Mouse (Mus musculus) heart, embryonic 11.5 days (tissue): Measurements from ENCODE around the gene Dbf4. TPM values are rescaled to one million over a fixed set of nuclear protein-coding genes. Genes with fewer than 3 reads are reported as not detected.

Source experiments
- ATAC-seq: fragments of 200-750 bp; cut with Nextera tagmentation; replicated peaks from 2 replicates; pipeline ENCODE4 v1.8.0; 2017; ENCODE audit warnings: moderate library complexity; ENCODE audit not compliant: insufficient number of reproducible peaks, low FRiP score, low TSS enrichment
- H3K27ac ChIP-seq: fragments of 300-500 bp; sonication (generic); 2 replicates; pipeline ENCODE4 v1.5.1; 2014; ENCODE audit warnings: mild to moderate bottlenecking, low read depth, low read length
- H3K27me3 ChIP-seq: fragments of 300-500 bp; sonication (generic); 2 replicates; pipeline ENCODE4 v1.6.1; 2014; ENCODE audit warnings: mild to moderate bottlenecking, low read length, mixed read lengths; ENCODE audit not compliant: control insufficient read depth, insufficient read depth
- H3K36me3 ChIP-seq: fragments of 300-500 bp; sonication (generic); 2 replicates; pipeline ENCODE4 v1.6.1; 2014; ENCODE audit warnings: mild to moderate bottlenecking, low read length, moderate library complexity, mixed read lengths; ENCODE audit not compliant: control insufficient read depth, insufficient read depth
- H3K4me1 ChIP-seq: fragments of 300-500 bp; sonication (generic); 2 replicates; pipeline ENCODE4 v1.6.1; 2014; ENCODE audit warnings: low read length; ENCODE audit not compliant: control insufficient read depth, insufficient read depth
- H3K4me2 ChIP-seq: fragments of 300-500 bp; sonication (generic); 2 replicates; pipeline ENCODE4 v1.6.1; 2014; ENCODE audit warnings: mild to moderate bottlenecking, moderate library complexity
- H3K4me3 ChIP-seq: fragments of 300-500 bp; sonication (generic); 2 replicates; pipeline ENCODE4 v1.5.1; 2014; ENCODE audit warnings: low read depth, low read length
- H3K9ac ChIP-seq: fragments of 300-500 bp; sonication (generic); 2 replicates; pipeline ENCODE4 v1.6.1; 2014; ENCODE audit warnings: mild to moderate bottlenecking, low read depth, low read length, moderate library complexity
- H3K9me3 ChIP-seq: fragments of 300-500 bp; sonication (generic); replicated peaks from 2 replicates; pipeline ENCODE4 v1.6.1; 2016; ENCODE audit warnings: low read length; ENCODE audit not compliant: control insufficient read depth
- WGBS: fragments of 180-500 bp; shearing (Covaris S2); extraction: QIAGEN DNeasy Blood & Tissue Kit; methylation state at CpG from one replicate; pipeline ENCODE4 v1.1.7; 2014; ENCODE audit not compliant: insufficient replicate concordance; 5-methylcytosine and 5-hydroxymethylcytosine counted together
- polyA plus RNA-seq: library from polyadenylated mRNA; unstranded; fragments of >200 nt; fragmentation: Nextera tagmentation; extraction: Ambion mirVana; gene quantifications from 2 replicates; pipeline ENCODE4 v1.2.1, GENCODE M21; 2014

Gene Dbf4
- polyA plus RNA-seq, 1 experiment from 2014 or later = 44.4 TPM

DNA sequence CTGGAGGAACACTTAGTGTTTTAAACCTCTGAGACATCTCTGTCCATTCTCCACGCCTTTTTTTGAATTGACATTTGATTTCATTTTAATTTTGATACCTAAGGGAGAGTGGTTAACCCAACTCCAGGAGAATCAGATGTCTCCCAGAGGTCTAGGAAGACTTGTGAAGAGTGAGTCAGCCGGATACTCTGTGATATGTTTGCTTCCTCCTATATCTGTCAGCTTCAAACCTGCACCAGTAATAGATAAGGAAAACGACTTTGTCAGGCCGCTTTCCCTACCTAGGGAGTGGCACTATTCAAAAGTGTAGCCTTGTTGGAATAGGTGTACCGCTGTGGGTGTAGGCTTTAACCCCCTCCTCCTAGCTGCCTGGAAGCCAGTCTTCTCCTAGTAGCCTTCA lies 53.7 kb downstream of the Dbf4 start:
- Histone ChIP-seq H3K9me3 (no peaks in the 10 kb centered on the region), H3K4me3 (no peak overlapping the region), H3K27me3 (0 out of 2 replicates have a peak, but pooled peaks cover 4% of the 10 kb centered on the region), H3K4me1 (no peaks in the 10 kb centered on the region), H3K36me3 (no peaks in the 10 kb centered on the region), H3K4me2 (no peak overlapping the region), H3K9ac (no peak overlapping the region), H3K27ac (no peak overlapping the region)
- no peak for ATAC-seq
- 65% methylated on average over 5 of the region's 5 CpGs for WGBS

DNA sequence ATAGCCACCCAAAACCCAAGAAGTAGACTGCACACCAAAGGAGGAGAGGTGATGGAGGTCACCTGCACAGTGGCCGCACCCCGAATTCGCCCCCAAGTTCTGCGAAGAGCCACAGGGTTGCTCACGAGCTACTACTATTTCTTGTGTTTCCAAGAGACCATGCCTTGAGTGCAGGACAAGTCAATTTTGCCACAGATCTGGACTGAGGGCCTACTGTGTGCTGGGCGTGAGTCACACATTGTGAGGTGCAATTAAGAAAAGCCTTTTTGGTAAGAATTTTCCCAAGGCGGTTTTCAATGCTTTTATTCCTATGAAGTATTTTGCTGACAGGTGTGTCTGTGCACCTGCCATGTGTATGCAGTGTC lies 54.2 kb downstream of the Dbf4 start:
- no peaks in the 10 kb centered on the region for H3K36me3 ChIP-seq
- no peaks in the 10 kb centered on the region for H3K9me3 ChIP-seq
- 34% methylated on average over 7 of the region's 7 CpGs for WGBS
- H3K4me3 ChIP-seq = peak overlapping the region; percentile 55
- H3K4me2 ChIP-seq = peak overlapping the region; percentile 70
- no peaks in the 10 kb centered on the region for H3K4me1 ChIP-seq
- no peak overlapping the region; the same call in 1 of the 2 replicates for H3K9ac ChIP-seq
- 0 out of 2 replicates have a peak, but pooled peaks cover 4% of the 10 kb centered on the region for H3K27me3 ChIP-seq
- no peak for ATAC-seq
- H3K27ac ChIP-seq = no peak overlapping the region

DNA sequence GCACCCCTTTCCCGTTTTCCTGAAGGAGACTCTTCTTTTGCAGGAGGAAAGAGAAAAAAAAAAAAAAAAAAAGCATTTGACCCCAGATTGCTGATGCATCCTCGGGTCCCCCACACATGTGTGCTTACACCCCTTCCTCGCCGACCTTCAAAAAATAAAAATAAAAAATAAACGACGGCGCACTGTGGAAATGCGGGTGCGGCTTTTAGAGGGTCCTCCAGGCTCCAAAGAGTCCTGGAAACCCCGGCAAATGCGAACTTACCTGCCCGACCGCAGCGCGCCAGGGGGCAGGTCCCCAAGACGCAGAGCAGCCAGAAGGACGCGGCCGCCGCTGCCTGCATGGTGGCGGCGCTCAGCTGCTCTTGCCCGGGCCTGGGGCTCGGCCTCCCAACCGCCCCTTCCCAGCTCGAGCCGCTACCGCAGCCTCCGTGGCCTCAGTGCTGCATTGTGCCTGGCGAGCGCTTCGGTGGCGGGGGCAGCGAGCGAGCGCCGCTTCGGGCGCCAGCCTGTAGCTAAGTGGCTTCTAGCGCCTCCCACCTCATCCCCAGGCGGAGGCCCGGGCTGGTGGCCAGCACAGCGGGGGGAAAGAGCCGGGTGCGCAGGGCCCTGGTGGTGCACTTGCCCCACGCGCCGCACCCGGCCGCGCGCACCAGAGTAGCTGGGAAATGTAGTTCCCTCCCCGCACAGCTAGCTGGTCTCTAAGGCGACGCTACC lies 54.7 kb downstream of the Dbf4 start, which contains the start of gene Adam22:
Gene Adam22, minus strand, starts transcription at position 547 of the 714 bp plus-strand sequence.
- peak within 1 kb of the TSS; percentile 70 for H3K4me2 ChIP-seq
- H3K27ac ChIP-seq = no peak within 1 kb of the TSS
- peak; percentile 85 for ATAC-seq
- no peaks in the 10 kb centered on the region for H3K9me3 ChIP-seq
- H3K27me3 ChIP-seq = 0 out of 2 replicates have a peak, but pooled peaks cover 4% of the 10 kb centered on the region
- under 1% methylated on average over 54 of the region's 55 CpGs for WGBS
- peak within 1 kb of the TSS; percentile 56 for H3K9ac ChIP-seq
- peak within 1 kb of the TSS; percentile 55 for H3K4me3 ChIP-seq
- no peaks in the 10 kb centered on the region for H3K36me3 ChIP-seq
- H3K4me1 ChIP-seq = no peaks in the 10 kb centered on the region

DNA sequence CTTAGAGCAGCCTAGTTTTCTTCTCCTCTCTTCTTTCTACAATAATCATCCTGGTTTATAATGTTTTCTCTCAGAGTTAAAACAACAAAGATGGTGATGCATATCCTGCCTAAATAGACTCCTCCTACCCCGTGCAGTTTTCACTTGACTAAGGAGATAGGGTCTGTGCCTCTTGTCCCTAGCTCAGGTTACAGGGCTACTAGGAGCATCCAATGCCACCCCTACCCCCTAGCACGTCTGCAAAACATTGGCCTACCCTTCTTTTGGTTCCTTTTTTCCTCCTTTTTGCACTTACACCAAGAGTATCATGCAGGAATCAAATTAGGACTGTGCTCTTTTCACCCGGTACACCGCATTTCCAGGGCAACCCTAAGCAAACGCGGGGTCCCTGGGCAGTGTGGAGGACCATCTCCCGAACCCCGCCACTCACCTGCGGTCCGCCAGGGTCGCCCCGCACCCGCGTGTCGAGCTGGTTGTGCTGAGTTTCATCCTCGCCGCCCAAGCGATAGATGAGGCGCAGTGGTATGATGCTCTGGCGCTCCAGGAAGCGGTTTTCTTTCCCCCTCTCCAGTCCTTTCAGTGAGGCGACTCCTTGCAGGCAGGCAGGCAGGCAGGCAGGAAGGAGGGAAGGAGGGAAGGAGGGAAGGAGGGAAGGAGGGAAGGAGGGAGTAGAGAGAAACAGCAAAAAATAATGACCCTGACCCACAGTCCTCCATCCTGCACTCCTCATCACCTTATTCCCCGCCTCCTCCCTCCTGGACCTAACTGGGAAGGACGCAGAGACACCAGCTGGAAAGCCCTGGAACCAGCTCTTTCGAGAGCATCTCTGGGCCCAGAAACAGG lies 55.5 kb downstream of the Dbf4 start:
- peak; percentile 24; the same call in 1 of the 2 replicates for ATAC-seq

DNA sequence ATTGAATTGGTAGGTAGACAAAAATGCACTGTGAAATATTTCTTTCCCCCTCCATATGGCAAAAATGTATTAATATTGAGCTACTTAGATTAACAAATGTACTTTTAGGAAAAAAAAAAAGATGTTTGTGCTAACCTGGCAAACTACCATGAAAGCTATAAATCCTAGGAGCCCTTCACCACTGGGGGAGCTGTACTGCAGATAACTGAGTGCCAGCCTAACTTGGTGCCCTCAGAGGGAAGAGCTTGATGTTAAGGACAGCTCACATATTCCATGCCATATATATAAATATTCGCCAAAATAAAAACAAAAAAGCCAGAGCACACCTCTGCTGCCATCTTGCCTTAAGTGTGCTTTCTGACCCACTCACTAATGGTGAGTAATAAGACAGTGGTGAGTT lies 60.2 kb downstream of the Dbf4 start:
- Histone ChIP-seq H3K4me3 (no peak overlapping the region), H3K36me3 (no peaks in the 10 kb centered on the region), H3K4me1 (peaks cover 8% of the 10 kb centered on the region), H3K27ac (no peak overlapping the region), H3K4me2 (no peak overlapping the region), H3K9me3 (no peaks in the 10 kb centered on the region), H3K9ac (no peak overlapping the region), H3K27me3 (0 out of 2 replicates have a peak, but pooled peaks cover 4% of the 10 kb centered on the region)
- no peak for ATAC-seq
- 35% methylated on average over 1 of the region's 1 CpGs for WGBS

More for the DNA sequence above, 55.5 kb downstream of the Dbf4 start:
- 0 out of 2 replicates have a peak, but pooled peaks cover 4% of the 10 kb centered on the region for H3K27me3 ChIP-seq
- peak overlapping the region; percentile 55 for H3K4me3 ChIP-seq
- peak overlapping the region; percentile 70 for H3K4me2 ChIP-seq
- H3K36me3 ChIP-seq = no peaks in the 10 kb centered on the region
- no peaks in the 10 kb centered on the region for H3K9me3 ChIP-seq
- H3K27ac ChIP-seq = no peak overlapping the region
- peak overlapping the region; percentile 3; the same call in 1 of the 2 replicates for H3K9ac ChIP-seq
- no peaks in the 10 kb centered on the region for H3K4me1 ChIP-seq
- 1% methylated on average over 25 of the region's 25 CpGs for WGBS

DNA sequence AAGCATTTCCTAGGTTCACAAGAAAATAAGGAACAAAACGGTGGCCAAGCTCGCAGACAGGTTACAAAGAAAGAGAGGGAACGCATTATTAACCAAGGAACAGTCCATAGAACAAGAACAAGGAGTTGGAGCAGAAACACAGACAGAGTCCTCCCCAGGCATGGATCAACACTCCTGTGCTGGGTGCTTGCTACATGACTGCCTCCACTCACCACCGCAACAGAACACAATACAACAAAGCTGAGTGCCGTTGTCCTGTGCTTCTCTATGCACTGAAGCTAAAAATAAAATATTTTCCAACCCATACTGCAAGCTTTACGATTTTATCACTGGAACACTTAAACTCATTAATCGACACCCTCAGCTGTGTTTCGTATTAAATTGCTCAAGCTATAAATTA lies 64.8 kb downstream of the Dbf4 start:
- Histone ChIP-seq H3K4me1 (peaks cover 13% of the 10 kb centered on the region), H3K4me3 (no peak overlapping the region), H3K27me3 (no peaks in the 10 kb centered on the region), H3K4me2 (peak overlapping the region; percentile 16; the same call in 1 of the 2 replicates), H3K9ac (no peak overlapping the region), H3K27ac (peak overlapping the region; percentile 13; the same call in 1 of the 2 replicates), H3K9me3 (no peaks in the 10 kb centered on the region), H3K36me3 (no peaks in the 10 kb centered on the region)
- no peak for ATAC-seq
- WGBS = 64% methylated on average over 8 of the region's 8 CpGs

DNA sequence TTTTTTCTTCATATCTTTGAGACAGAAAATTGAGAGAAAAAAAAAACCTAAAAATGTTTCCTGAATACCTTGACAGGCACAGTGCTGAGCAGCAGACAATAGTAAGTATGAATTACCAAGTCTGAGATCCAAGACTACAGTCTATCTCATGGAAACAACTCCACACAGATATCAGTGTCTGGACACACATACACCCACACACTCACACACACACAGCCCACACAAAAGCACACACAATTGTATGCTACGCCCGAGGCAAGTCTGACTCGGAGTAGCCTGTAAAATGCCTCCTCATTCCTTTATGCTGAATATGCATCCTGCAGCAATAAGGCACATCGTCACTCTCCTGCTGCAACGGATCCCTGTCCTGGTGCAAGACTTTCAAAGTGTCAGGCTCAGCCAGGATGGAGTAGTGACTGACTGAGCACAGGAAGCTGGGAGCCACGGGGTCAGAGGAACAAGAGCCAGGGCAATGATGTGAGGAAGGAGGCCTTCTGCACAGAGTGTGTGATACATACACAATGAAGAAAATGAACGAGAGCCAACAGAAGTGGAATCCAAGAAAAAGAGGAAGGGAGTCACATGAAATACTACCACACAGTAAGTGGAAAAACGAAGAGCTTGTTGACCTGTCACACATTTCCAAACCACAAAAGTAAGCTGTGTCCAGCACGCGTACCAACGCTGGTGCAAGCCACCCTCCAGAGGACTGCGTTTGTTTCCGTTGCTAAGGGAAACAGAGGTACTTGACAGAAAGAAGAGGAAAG lies 65.4 kb downstream of the Dbf4 start:
- no peak overlapping the region for H3K9ac ChIP-seq
- peak; percentile 49; the same call in 1 of the 2 replicates for ATAC-seq

DNA sequence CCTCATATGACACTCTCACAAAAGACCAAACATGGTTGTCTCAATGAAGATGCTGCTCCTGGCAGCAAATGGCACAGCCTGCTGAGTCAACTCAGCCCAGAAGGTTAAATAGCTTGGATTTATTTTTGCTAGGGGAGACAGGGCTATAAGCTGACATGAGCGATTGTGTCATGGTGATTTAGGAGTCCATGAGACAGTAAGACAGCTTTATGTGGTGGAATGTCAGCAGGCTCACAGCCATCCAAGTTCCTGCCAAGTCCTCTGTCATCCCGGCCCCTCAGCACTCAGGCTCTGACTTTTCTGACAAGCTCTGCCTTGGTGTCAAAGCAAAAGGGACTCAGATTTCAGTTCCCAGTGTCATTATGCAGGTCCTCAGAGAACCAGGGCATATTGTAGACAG lies 66.2 kb downstream of the Dbf4 start:
- Histone ChIP-seq H3K36me3 (no peaks in the 10 kb centered on the region), H3K4me3 (no peak overlapping the region), H3K9ac (no peak overlapping the region), H3K4me2 (no peak overlapping the region), H3K9me3 (no peaks in the 10 kb centered on the region), H3K4me1 (peaks cover 13% of the 10 kb centered on the region), H3K27me3 (no peaks in the 10 kb centered on the region), H3K27ac (0 out of 2 replicates have a peak overlapping the region, but pooled peaks have one; percentile 35)
- WGBS = 30% methylated on average over 2 of the region's 2 CpGs
- no peak; the same call in 1 of the 2 replicates for ATAC-seq

More for the DNA sequence above, 65.4 kb downstream of the Dbf4 start:
- H3K36me3 ChIP-seq = no peaks in the 10 kb centered on the region
- peak overlapping the region; percentile 16; the same call in 1 of the 2 replicates for H3K4me2 ChIP-seq
- H3K27ac ChIP-seq = peak overlapping the region; percentile 13; the same call in 1 of the 2 replicates
- WGBS = 46% methylated on average over 13 of the region's 13 CpGs
- no peaks in the 10 kb centered on the region for H3K27me3 ChIP-seq
- H3K4me3 ChIP-seq = no peak overlapping the region
- H3K9me3 ChIP-seq = no peaks in the 10 kb centered on the region
- H3K4me1 ChIP-seq = peaks cover 13% of the 10 kb centered on the region
